Mouse (Mus musculus) right cerebral cortex, postnatal 25 days (tissue): Measurements from ENCODE around the gene Zc3h12d.
A peak's percentile ranks its signal among the peaks of the same experiment; 100 is the strongest.
"Not testable (repeated sequence)": the region's sequence is repeated elsewhere in the genome, so short reads cannot be mapped to it uniquely, and the experiment has no call there.

Source experiments
- DNase-seq: peaks from one replicate; pipeline ENCODE4 v3.0.0; 2022

Zc3h12d gene

DNA sequence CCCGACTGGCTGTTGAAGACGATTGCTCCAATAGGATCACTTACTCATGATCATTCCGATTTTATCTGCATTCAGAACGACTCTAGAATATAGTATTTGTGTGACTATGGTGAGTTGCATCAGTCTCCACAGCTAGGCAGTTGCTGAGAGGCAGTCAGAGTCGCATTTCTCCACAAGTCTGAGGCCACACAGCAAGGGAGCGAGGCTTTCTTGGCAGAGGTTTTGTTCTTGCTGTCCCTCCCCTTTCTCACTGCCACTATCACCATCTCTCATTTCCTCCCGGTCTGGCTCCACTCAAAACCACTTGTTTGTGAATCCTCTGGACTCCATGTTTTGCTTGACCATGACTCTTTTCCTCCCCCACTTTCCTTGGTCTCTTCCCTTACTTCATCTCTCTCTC lies 41.9 kb downstream of the Zc3h12d start:
- no peak for DNase-seq

DNA sequence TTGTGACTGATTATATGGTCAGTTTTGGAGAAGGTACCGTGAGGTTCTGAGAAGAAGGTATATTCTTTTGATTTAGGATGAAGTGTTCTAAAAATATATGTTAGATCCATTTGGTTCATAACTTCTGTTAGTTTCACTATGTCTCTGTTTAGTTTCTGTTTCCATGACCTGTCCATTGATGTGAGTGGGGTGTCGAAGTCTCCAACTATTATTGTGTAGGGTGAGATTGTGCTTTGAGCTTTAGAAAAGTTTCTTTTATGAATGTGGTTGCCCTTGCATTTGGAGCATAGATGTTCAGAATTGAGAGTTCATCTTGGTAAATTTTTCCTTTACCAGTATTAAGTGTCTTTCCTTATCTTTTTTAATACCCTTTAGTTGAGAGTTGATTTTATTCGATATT lies 48.0 kb downstream of the Zc3h12d start:
- DNase-seq: not testable (repeated sequence)

DNA sequence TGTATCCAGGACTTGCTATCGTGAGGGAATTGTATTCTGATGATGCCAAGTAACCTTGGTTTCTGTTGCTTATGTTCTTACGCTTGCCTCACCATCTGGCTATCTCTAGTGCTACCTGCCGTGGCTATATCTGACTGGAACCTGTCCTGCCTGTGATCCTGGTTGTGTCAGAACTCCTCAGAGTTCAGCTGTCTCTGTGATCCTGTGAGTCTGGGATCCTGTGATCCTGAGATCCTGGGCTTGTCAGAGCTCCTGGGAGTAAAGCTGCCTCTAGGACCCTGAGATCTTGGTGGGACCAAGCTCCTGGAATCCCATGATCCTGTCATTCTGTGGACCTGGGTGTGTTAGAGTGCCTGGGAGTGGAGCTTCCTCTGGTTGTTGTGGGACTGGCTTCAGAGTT lies 49.7 kb downstream of the Zc3h12d start:
- DNase-seq: no peak

DNA sequence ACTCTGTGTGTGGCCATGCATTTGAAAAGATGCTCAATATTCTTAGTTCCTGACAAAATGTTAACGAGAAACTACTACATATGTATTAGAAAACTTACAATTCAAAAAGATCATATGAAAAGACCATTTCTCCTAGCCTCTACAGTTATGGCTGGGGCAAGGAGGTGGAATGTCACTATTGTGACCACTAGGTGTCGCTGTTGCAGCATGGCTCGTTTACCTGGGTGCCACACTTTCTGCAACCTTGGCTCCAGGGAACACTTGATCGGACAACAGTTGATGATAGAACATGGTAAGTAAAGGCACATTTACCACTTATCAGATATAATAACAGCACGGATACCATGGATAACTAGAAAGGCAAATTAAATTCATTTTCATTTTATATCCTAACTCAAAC lies 51.3 kb downstream of the Zc3h12d start:
- DNase-seq: peak; percentile 68

DNA sequence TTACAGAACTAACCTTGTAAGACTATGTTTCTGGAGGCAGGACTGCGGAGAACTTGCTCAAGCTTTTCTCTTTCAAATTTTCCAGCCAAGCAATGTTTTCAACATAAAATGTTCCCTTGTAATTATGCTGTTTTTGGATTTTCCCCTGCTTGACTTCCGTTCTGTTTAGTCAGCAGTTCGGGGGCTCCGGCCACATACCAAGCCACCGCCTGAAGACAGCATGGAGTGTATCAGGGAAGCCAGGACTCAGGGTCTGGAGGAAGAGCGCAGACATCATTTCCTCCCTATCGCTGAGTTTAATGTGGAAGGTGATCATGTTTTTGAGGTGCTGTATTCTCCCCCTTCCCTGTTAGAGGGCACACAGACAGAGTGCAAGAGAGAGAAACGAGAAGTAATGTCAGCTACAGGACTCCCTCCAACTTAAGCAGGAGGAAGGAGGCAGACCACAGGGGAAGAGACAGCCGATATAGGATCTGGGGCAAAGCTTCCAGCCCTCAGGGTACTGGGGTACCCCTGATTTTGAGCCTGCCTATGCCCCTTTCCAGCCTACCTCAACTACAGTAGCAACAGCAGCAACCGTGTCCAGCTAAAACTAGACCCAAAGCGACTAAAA lies 56.1 kb downstream of the Zc3h12d start:
- DNase-seq: no peak

DNA sequence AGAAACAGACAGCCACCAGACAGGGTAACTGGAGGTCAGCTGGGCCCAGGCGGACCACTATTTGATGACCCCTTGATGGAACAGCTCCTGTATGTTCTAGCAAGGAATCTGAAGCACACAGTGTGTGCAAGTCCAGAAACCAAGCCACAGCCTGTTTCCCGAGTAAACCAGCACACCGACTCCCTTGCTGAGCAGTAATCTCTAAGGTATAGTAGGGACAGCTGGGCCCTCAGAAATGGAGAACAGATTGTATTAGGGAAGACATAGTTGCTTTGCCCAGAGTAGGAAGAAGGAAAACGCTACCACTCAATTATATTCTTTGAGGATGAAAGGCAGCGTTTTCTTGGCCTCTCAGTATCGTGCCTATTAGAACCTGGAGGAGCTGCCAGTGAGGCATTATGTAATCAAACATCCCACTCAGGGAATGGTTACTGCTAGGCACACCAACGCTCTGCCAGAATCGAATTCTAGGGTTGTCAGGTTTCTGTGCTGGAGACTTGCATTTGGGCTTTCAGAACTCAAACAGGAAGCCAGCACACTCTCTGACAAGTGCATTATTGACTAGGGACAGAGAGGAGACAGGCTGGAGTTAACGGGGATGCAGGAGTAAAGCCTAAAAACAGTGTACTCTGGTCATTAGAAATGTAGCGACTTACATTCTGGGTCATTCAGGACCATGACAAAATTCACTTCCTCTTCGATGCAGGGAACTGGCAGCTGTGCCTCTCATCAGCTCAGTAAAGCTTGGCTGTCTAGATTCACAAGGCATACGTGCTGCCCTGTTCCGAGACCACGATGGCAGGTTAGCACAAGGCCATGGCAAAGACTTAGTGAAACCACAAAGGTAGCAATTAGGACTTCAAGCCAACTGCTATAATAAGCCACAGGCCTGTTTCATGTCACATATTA lies 68.7 kb downstream of the Zc3h12d start:
- peak; percentile 40 for DNase-seq

DNA sequence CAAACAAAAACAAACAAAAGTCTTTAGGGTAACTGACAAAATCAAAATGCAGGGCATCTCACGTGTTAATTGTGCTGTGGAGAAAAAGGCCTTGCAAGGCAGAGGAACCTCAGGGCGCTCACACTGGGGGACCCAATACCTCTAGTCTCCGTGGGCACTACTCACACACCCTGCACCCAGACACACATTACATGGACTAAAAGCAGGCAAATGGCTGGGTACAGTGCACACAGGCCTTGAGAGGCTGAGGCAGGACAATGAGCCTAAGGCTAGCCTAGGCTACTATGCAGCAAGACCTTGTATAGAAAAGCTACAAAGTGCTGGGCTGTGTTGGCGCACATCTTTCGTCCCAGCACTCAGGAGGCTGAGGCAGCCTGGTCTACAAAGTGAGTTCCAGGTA lies 71.9 kb downstream of the Zc3h12d start:
- DNase-seq: no peak

DNA sequence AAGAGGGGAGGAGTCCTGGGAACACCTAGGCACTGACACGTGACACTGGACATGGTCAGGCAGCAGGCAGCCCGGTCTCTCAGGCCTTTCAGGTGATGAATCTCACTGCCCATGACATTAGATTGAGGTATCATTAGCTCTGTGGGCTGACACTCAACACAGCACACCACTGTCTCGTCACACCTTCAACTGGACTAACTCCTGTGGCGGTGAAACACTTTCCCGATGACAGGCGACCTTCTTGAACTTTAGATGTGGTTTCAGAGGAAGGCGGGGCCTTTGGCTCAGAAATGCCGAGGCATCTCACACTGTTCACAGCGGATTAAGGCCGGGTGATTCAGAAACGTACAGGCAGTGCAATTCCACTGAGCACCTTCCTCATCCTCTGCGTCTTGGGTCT lies 74.9 kb downstream of the Zc3h12d start:
- no peak for DNase-seq

DNA sequence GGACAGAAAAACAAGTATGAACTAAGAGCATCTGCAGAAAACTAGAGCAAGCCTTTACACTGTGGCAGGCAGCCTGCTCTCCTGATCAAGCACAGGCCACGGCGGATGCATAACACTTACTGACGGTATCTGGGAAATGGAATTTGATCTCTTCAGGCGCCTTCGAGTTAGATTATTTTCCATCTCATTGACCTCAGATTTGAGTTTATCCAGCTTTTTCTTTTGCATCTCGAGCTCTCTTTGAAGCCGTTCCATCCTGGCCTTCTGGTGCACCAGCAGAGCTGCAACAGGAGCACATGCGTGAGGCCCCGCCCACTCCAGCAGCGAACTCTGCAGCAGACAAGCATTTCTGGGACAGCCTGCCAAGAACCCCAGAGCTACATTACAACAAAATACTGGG lies 79.0 kb downstream of the Zc3h12d start:
- no peak for DNase-seq
